Mouse (Mus musculus) thymus, adult 2 months (tissue): ENCODE results near the gene Unc93a2.
"Not testable (repeated sequence)": the region's sequence is repeated elsewhere in the genome, so short reads cannot be mapped to it uniquely, and the experiment has no call there.

Experiments
- CTCF ChIP-seq: fragments of 200-500 bp; IDR thresholded peaks from 2 replicates; pipeline ENCODE4 v1.5.1; 2012; ENCODE audit warnings: mild to moderate bottlenecking, control low read depth, low read length, moderate library complexity, borderline replicate concordance; ENCODE audit not compliant: control insufficient read depth, poor library complexity, insufficient read depth; ENCODE audit errors: extremely low read depth
- POLR2A ChIP-seq: fragments of 200-500 bp; IDR thresholded peaks from 2 replicates; pipeline ENCODE4 v1.6.1; 2012; ENCODE audit warnings: mild to moderate bottlenecking, low read length, control low read depth, moderate library complexity; ENCODE audit not compliant: control insufficient read depth, poor library complexity, insufficient read depth; ENCODE audit errors: extremely low read depth

DNA sequence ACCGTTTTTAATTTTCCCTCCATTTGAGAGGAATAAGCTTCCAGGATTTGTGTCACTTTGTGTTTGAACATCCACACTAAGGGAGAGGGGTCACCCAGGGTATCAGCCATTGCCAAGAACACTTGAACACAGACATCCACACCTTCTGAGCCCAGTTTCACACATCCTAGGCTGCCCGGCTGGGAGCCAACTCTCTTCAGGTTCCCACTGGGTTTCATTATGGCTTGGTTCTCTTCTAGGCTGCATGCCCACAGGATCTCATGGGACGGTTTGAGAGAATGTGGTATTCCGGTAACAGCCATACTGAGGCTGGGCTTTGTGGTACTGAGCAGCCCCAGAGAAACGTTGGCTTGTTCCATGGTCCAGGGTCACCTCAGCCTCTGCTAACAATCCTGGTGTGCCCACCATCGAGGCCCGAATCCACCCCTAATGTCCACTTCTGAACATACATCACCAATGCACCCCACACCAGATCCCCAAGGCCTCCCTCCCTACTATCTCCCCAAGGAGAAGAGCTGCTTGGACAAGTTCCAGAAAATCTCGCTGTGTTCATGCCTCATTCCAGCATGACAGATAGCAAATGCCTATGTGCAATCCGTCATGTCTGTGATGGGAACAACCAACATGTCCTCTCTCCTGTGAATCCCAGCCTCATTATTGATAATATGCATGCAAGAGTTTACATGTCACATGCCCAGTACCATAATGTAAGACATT, 24.4 kb downstream of the Unc93a2 start:
- TF ChIP-seq POLR2A, CTCF: not testable (repeated sequence)
